Mouse (Mus musculus): Measurements from ENCODE around the gene Dnah12.

- TF ChIP-seq POLR2A (IDR thresholded peaks at IDR 0.05; ENCODE audit: insufficient read depth, low read length): no peak
- no peak for TF ChIP-seq EP300 (IDR thresholded peaks at IDR 0.05; ENCODE audit: insufficient read depth, low read depth, low read length)
Observed at GRCm38 (mm10) chr14:26805500-26805899, 112.4 kb downstream of the Dnah12 start.

Measured in ES-Bruce4 (cell line).